Mouse (Mus musculus) CH12.LX (cell line): ENCODE measurements around the gene Gm21992. TPM values are rescaled to one million over a fixed set of nuclear protein-coding genes. Genes with fewer than 3 reads are reported as not detected.

Source experiments
- DNase-seq: peaks from one replicate; pipeline ENCODE4 v3.0.0-alpha.2; 2013; ENCODE audit errors: extremely low read depth
- H3K27ac ChIP-seq: 2 replicates; pipeline ENCODE4 v1.5.1; 2012; ENCODE audit warnings: low read depth, mild to moderate bottlenecking, control low read depth, moderate library complexity; ENCODE audit not compliant: insufficient read depth
- H3K27me3 ChIP-seq: replicated peaks from 2 replicates; pipeline ENCODE3; 2012; ENCODE audit warnings: inconsistent platforms
- H3K36me3 ChIP-seq, 2 experiments: replicated peaks in 1 of 2; 2 replicates each; pipeline versions ENCODE3 to v1.6.1; 2012; ENCODE audit warnings: inconsistent platforms in 1 of 2, low read length in 1 of 2, mild to moderate bottlenecking in 1 of 2, mixed read lengths in 1 of 2, moderate library complexity in 1 of 2; ENCODE audit not compliant: control insufficient read depth in 1 of 2, insufficient read depth in 1 of 2
- H3K4me1 ChIP-seq, 2 experiments: 2 replicates each; pipeline ENCODE4 v1.6.1; 2012; ENCODE audit warnings: inconsistent platforms in 1 of 2, moderate library complexity in 1 of 2; ENCODE audit not compliant: insufficient read depth in 2 of 2, control insufficient read depth in 1 of 2
- H3K4me2 ChIP-seq: 2 replicates; pipeline ENCODE4 v1.6.1; 2012; ENCODE audit warnings: low read depth, mild to moderate bottlenecking, control low read depth; ENCODE audit not compliant: poor library complexity, insufficient read depth, severe bottlenecking
- H3K4me3 ChIP-seq, 3 experiments: fragments of 150-350 bp in 1 of 3; sonication (generic) in 1 of 3; replicated peaks in 1 of 3; 2 replicates each; pipeline versions ENCODE3 to v1.5.1; 2011 to 2012; ENCODE audit warnings: low read depth in 2 of 3, low read length in 2 of 3, mild to moderate bottlenecking in 2 of 3, moderate library complexity in 2 of 3, control low read depth in 1 of 3, improper control_type of control experiment in 1 of 3, inconsistent platforms in 1 of 3, mixed read lengths in 1 of 3; ENCODE audit not compliant: poor library complexity in 1 of 3
- H3K79me2 ChIP-seq: replicated peaks from 2 replicates; pipeline ENCODE4 v1.6.1; 2012; ENCODE audit warnings: mild to moderate bottlenecking, moderate library complexity; ENCODE audit not compliant: control insufficient read depth, poor library complexity, insufficient read depth, severe bottlenecking; ENCODE audit errors: extremely low read depth
- H3K9ac ChIP-seq: 2 replicates; pipeline ENCODE4 v1.6.1; 2012; ENCODE audit warnings: low read depth, mild to moderate bottlenecking, control low read depth, moderate library complexity; ENCODE audit not compliant: insufficient read depth
- H3K9me3 ChIP-seq: replicated peaks from 2 replicates; pipeline ENCODE3; 2012; ENCODE audit warnings: low read length, inconsistent platforms, mixed read lengths
- BHLHE40 ChIP-seq: IDR thresholded peaks from 2 replicates; pipeline ENCODE4 v1.6.1; 2011; ENCODE audit warnings: mild to moderate bottlenecking, low read depth, low read length, improper control_type of control experiment
- CHD1 ChIP-seq: IDR thresholded peaks from 2 replicates; pipeline ENCODE4 v1.6.1; 2012; ENCODE audit warnings: low read depth, low read length, improper control_type of control experiment, inconsistent platforms
- CHD2 ChIP-seq: IDR thresholded peaks from 2 replicates; pipeline ENCODE4 v1.6.1; 2011; ENCODE audit warnings: low read length, improper control_type of control experiment
- ELF1 ChIP-seq: IDR thresholded peaks from 2 replicates; pipeline ENCODE4 v1.6.1; 2014; ENCODE audit warnings: low read depth, mild to moderate bottlenecking, inconsistent platforms, low read length, improper control_type of control experiment
- ETS1 ChIP-seq: conservative IDR thresholded peaks from 2 replicates; pipeline ENCODE4 v1.6.1; 2012; ENCODE audit warnings: low read depth, mild to moderate bottlenecking, inconsistent platforms, low read length, improper control_type of control experiment, moderate library complexity
- GABPA ChIP-seq: IDR thresholded peaks from 2 replicates; pipeline ENCODE4 v1.6.1; 2012; ENCODE audit warnings: low read depth, low read length, improper control_type of control experiment, inconsistent platforms; ENCODE audit not compliant: insufficient replicate concordance
- IRF4 ChIP-seq: IDR thresholded peaks from 2 replicates; pipeline ENCODE4 v1.6.1; 2014; ENCODE audit warnings: low read depth, mild to moderate bottlenecking, inconsistent platforms, low read length, improper control_type of control experiment
- KAT2A ChIP-seq: IDR thresholded peaks from 2 replicates; pipeline ENCODE4 v1.6.1; 2012; ENCODE audit warnings: low read length, improper control_type of control experiment, inconsistent platforms; ENCODE audit not compliant: insufficient replicate concordance
- MEF2A ChIP-seq: IDR thresholded peaks from 2 replicates; pipeline ENCODE4 v1.6.1; 2014; ENCODE audit warnings: low read depth, mild to moderate bottlenecking, inconsistent platforms, low read length, improper control_type of control experiment, borderline replicate concordance
- NELFE ChIP-seq: IDR thresholded peaks from 2 replicates; pipeline ENCODE4 v1.6.1; 2011; ENCODE audit warnings: low read depth, low read length, improper control_type of control experiment
- PAX5 ChIP-seq: IDR thresholded peaks from 2 replicates; pipeline ENCODE4 v1.6.1; 2012; ENCODE audit warnings: low read length, inconsistent platforms, mixed read lengths
- POLR2A ChIP-seq: IDR thresholded peaks from 2 replicates; pipeline ENCODE4 v1.6.1; 2011; ENCODE audit warnings: low read depth, mild to moderate bottlenecking, improper control_type of control experiment, low read length
- POLR2AphosphoS2 ChIP-seq: IDR thresholded peaks from 2 replicates; pipeline ENCODE4 v1.6.1; 2011; ENCODE audit warnings: low read depth, low read length, improper control_type of control experiment
- RAD21 ChIP-seq: IDR thresholded peaks from 2 replicates; pipeline ENCODE4 v1.6.1; 2011; ENCODE audit warnings: low read depth, mild to moderate bottlenecking, low read length, improper control_type of control experiment, moderate library complexity
- TBP ChIP-seq: conservative IDR thresholded peaks from 2 replicates; pipeline ENCODE4 v1.6.1; 2011; ENCODE audit warnings: low read depth, low read length, improper control_type of control experiment
- USF1 ChIP-seq: IDR thresholded peaks from 2 replicates; pipeline ENCODE4 v1.6.1; 2014; ENCODE audit warnings: low read depth, mild to moderate bottlenecking, inconsistent platforms, low read length, improper control_type of control experiment
- ZKSCAN1 ChIP-seq: IDR thresholded peaks from 2 replicates; pipeline ENCODE4 v1.6.1; 2012; ENCODE audit warnings: low read depth, inconsistent platforms, low read length, improper control_type of control experiment, borderline replicate concordance
- dilution Hi-C: fragments of 300-500 bp; cut with MboI; formaldehyde crosslinking; loops from 2 replicates; pipeline ENCODE4 v1.14.3; 2020; ENCODE audit warnings: low sequenced_read_pairs; ENCODE audit not compliant: extremely low pct_unique_long_range_greater_than_20kb, extremely low pct_ligation_motif_present
- in situ Hi-C: fragments of 300-500 bp; cut with MboI; formaldehyde crosslinking; loops from 3 replicates; pipeline ENCODE4 v1.14.3; 2019; ENCODE audit warnings: low sequenced_read_pairs, low pct_ligation_motif_present, low pct_unique_long_range_greater_than_20kb, mixed read lengths
- polyA plus RNA-seq: library from polyadenylated mRNA; unstranded; fragments of >175 nt; gene quantifications from 2 replicates; pipeline ENCODE4 v1.2.1, GENCODE M21; 2012; ENCODE audit warnings: low read depth; ENCODE audit not compliant: insufficient read length
- total RNA-seq, 2 experiments: library from RNA; depleted of rRNA; stranded (reverse); fragments of 300-350 nt in 1 of 2; fragments of >200 nt in 1 of 2; gene quantifications; 2 replicates each; pipeline ENCODE4 v1.2.3; 2012 to 2014

Gene Gm21992
- total and polyA plus RNA-seq, 3 experiments: 3.9 to 44.3 (median 17.0) TPM

DNA sequence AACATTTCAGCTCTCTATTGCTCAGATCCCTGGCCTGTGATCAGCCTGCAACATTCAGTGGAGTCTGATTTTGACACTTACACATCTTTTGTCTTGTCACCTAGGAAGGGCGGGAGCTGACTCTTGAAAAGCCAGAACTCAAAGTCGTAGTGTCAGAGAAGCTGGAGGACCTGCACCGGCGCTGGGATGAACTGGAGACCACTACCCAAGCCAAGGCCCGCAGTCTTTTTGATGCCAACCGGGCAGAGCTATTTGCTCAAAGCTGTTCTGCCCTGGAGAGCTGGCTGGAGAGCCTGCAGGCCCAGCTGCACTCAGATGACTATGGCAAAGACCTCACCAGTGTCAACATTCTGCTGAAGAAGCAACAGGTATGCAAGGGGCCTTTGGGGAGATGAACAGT is 69.2 kb downstream of the Gm21992 start:
- Histone ChIP-seq H3K4me3 (no peak overlapping the region), H3K9ac (no peak overlapping the region), H3K27me3 (no peaks in the 10 kb centered on the region), H3K27ac (no peak overlapping the region), H3K79me2 (no peaks in the 10 kb centered on the region), H3K9me3 (no peaks in the 10 kb centered on the region), H3K4me2 (no peak overlapping the region), H3K4me1 (no peaks in the 10 kb centered on the region), H3K36me3 (peaks cover 0 to 6% of the 10 kb centered on the region in 2 experiments)
- in situ Hi-C loops (loop anchor here (5.0 to 10.0 kb wide), 3 partner anchors 47 to 245 kb away; partner anchors contain the start of genes 2010003K11Rik, Gm960 and Rce1), dilution Hi-C loops (no loop called here)
- no peak for DNase-seq
- TF ChIP-seq MEF2A (no peak), RAD21 (no peak), TBP (no peak), ETS1 (no peak), ELF1 (no peak), NELFE (no peak), ZKSCAN1 (no peak), KAT2A (no peak), POLR2A (no peak), CHD1 (no peak)

DNA sequence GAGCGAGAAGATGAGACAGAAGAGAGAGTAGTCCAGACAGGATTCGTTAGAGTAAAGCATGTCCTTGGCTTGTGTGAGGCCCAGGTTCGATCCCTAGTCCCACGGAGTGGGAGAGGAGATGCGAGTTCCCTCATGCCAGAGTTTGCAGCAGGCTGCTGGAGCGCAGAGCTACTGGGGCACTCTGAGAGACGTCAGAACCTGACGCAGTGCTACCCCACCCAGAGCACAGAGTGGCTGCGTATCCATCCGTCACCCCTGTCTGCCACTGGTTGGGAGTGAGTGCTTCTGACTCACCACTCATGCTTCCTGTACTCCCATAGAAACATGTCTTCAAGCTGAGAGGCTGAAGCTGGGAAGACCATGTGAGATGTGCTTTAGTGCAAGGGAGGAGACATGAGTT is 69.9 kb downstream of the Gm21992 start:
- in situ Hi-C loops (loop anchor here (5.0 to 10.0 kb wide), 3 partner anchors 47 to 244 kb away; partner anchors contain the start of genes 2010003K11Rik, Gm960 and Rce1), dilution Hi-C loops (no loop called here)
- Histone ChIP-seq H3K4me2 (no peak overlapping the region), H3K9ac (no peak overlapping the region), H3K4me3 (no peak overlapping the region), H3K9me3 (no peaks in the 10 kb centered on the region), H3K27ac (no peak overlapping the region), H3K4me1 (no peaks in the 10 kb centered on the region), H3K36me3 (peaks cover 0 to 3% of the 10 kb centered on the region in 2 experiments), H3K79me2 (no peaks in the 10 kb centered on the region), H3K27me3 (no peaks in the 10 kb centered on the region)
- TF ChIP-seq ELF1 (no peak), PAX5 (no peak), KAT2A (no peak), GABPA (no peak), ZKSCAN1 (no peak), MEF2A (no peak), USF1 (no peak), ETS1 (no peak), BHLHE40 (no peak), CHD2 (no peak), TBP (no peak), IRF4 (no peak), POLR2AphosphoS2 (no peak)
- no peak for DNase-seq
